Mouse (Mus musculus) B cell, adult 67 days (primary cell): ENCODE data around the gene Mtmr14. TPM values are rescaled to one million over a fixed set of nuclear protein-coding genes. Genes with fewer than 3 reads are reported as not detected.

ENCODE experiments used
- total RNA-seq, 2 experiments: library from RNA; stranded (reverse); gene quantifications; 4 replicates each; pipeline ENCODE4 v1.2.4; 2023

Gene Mtmr14
- total RNA-seq = 10 to 100 TPM; 54.7 to 59.5 TPM

GRCm38 (mm10) chr6:113237542-113238270 lies at the start of gene Mtmr14:
Mtmr14 (plus strand) TSS chr6:113237843.

DNA sequence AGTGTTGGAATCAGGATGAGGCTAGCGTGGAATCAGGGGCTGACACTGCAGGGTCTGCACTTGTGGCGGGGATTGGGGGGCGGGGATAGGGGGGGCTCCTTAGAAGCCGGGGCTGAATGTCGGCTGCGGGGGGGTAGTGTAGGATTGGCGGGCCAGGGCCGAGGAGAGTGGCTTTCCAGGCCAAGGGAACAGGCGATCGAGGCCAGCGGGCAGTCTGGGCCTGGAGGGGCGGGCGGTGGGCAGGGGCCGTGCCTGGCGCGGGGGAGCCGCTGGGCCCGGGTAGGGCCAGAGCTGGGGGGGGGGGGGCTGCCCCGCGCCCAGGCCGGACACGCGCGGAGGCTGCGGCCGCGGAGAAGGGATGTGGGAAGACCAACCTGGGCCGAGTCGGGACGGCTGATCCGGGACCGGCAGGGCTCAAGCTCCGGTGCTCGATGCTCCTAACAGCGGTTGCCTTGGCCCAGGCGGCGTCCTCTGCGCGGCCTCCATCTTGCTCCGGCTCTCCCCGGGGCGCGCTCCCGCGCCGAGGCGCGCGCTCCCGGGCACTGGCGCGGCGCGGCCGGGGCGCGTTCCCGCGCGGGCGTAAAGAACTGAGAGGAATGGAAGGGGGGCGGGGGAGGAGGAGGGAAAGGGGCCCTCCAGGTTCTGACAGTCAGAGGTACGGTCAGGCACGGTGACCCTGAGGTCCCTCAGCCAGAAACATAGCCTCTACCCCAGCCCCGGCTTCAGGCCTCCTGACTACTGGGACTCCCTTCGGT lies 42.6 kb upstream of the Mtmr14 start, which contains the start of gene Lhfpl4:
TSS of gene Lhfpl4 (minus strand) at position 544 of the 755 bp plus-strand sequence.

GRCm38 (mm10) chr6:113282101-113282802 lies 44.6 kb downstream of the Mtmr14 start, which contains the start of gene Cpne9:
Cpne9 (plus strand) TSS chr6:113282307.

DNA sequence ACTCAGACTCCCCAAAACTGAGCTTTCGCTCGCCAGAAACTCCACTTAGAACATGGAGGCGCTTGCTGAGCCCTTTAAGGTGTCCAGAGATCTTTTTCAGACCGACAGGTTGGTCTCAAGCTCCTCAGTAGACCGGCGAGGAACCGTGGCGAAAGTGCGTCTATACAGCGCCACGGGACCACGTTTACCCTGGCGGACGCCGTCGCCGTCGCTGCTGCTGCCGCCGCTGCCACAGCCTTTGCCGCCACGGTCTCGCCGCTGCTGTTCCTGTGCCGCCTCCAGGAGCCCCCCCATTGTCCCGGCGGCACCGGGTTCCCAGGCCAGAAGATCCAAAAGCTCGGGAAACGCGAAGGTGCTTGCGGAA lies 69.3 kb downstream of the Mtmr14 start, which contains the start of gene Brpf1:
TSS of gene Brpf1 (plus strand) at position 152 of the 364 bp plus-strand sequence.

DNA sequence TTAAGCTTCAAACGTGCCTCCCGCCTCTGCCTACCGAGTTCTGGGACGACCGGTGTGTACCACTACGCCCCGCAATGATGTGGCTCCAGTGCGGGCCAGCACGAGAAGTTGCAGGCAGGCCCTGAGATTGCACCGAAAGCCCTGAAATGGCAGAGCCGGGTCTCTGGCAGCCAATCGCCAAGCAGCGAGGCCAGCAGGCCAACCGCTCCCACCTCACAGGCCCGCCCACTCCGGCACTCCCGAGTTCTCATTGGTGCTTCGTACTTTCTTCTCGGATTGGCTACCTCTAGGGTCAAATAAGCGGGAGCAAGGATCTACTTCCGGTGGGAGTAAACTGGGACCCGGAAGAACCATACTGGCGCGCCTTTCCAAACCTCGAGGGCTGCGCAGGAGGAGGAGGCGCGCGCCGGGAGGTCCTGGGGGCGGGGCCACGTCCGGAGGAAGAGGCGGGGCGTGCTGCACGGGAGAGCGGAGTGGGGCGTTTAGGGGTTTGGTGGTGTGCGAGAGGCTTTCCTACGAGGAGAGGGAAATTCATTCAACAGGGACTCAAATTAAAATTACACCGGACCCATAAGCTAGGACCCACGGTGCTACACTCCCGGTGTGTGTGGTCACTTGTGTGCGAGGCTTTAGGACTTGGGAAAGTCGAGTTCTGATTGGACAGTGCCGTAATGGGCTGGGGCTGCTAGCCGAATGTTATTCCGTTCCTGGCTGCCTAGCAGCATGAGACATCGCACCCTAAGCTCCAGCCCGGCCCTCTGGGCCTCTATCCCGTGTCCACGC lies 89.1 kb downstream of the Mtmr14 start, which contains the start of gene Ogg1:
TSS of gene Ogg1 (plus strand) at position 440 of the 783 bp plus-strand sequence.

Other genes starting within 250 kb of the Mtmr14 start
- 10 to 100 TPM; 60.0 to 70.4 TPM for gene Thumpd3, start 191.6 kb upstream of the Mtmr14 start, total RNA-seq
- 100 to 1,000 TPM; 150 to 153 TPM for gene Setd5, start 160.5 kb upstream of the Mtmr14 start, total RNA-seq
- 1 to 10 TPM; 1.8 to 2.5 TPM for gene Lhfpl4, start 42.5 kb upstream of the Mtmr14 start, total RNA-seq
- gene Cpne9, start 44.5 kb downstream of the Mtmr14 start, total RNA-seq = 1 to 10 TPM; 2.4 to 3.3 TPM
- gene Brpf1, start 69.3 kb downstream of the Mtmr14 start, total RNA-seq = 10 to 100 TPM; 69.4 to 82.0 TPM
- 10 to 100 TPM; 12.7 to 18.1 TPM for gene Ogg1, start 89.1 kb downstream of the Mtmr14 start, total RNA-seq
- under 1 TPM in 1 of 2 experiments, not detected in 1; 0.92 TPM for gene Camk1, start 106.1 kb downstream of the Mtmr14 start, total RNA-seq
- 10 to 100 TPM; 26.7 to 30.5 TPM for gene Tada3, start 140.0 kb downstream of the Mtmr14 start, total RNA-seq
- gene Arpc4, start 140.3 kb downstream of the Mtmr14 start, total RNA-seq = 100 to 1,000 TPM; 262 to 268 TPM
- 10 to 100 TPM; 44.8 to 59.3 TPM for gene Ttll3, start 151.4 kb downstream of the Mtmr14 start, total RNA-seq
- 10 to 100 TPM; 15.3 to 17.0 TPM for gene Rpusd3, start 181.5 kb downstream of the Mtmr14 start, total RNA-seq
- not detected for gene Cidec, start 197.9 kb downstream of the Mtmr14 start, total RNA-seq
- 10 to 100 TPM; 18.3 to 23.0 TPM for gene Jagn1, start 204.7 kb downstream of the Mtmr14 start, total RNA-seq
- gene Il17re, start 220.6 kb downstream of the Mtmr14 start, total RNA-seq = not detected
- gene Il17rc, start 233.6 kb downstream of the Mtmr14 start, total RNA-seq = under 1 TPM in 1 of 2 experiments, not detected in 1; 0.42 TPM
- 10 to 100 TPM; 19.6 to 20.8 TPM for gene Creld1, start 245.5 kb downstream of the Mtmr14 start, total RNA-seq